Mouse (Mus musculus) hindbrain, embryonic 12.5 days (tissue): Measurements from ENCODE around the gene Gsdma. TPM values are rescaled to one million over a fixed set of nuclear protein-coding genes. Genes with fewer than 3 reads are reported as not detected.

Experiments
- ATAC-seq: fragments of 200-750 bp; cut with Nextera tagmentation; 2 replicates; pipeline ENCODE4 v1.8.0; 2017; ENCODE audit warnings: moderate TSS enrichment; ENCODE audit not compliant: low FRiP score
- H3K27ac ChIP-seq: fragments of 300-500 bp; sonication (generic); 2 replicates; pipeline ENCODE4 v1.5.1; 2016; ENCODE audit warnings: mild to moderate bottlenecking
- H3K27me3 ChIP-seq: fragments of 300-500 bp; sonication (generic); 2 replicates; pipeline ENCODE4 v1.6.1; 2016; ENCODE audit warnings: mild to moderate bottlenecking
- H3K36me3 ChIP-seq: fragments of 300-500 bp; sonication (generic); 2 replicates; pipeline ENCODE4 v1.6.1; 2016; ENCODE audit warnings: mild to moderate bottlenecking
- H3K4me1 ChIP-seq: fragments of 300-500 bp; sonication (generic); 2 replicates; pipeline ENCODE4 v1.6.1; 2016
- H3K4me2 ChIP-seq: fragments of 300-500 bp; sonication (generic); replicated peaks from 2 replicates; pipeline ENCODE4 v1.6.1; 2016; ENCODE audit warnings: mild to moderate bottlenecking
- H3K4me3 ChIP-seq: fragments of 300-500 bp; sonication (generic); 2 replicates; pipeline ENCODE4 v1.5.1; 2016; ENCODE audit warnings: mild to moderate bottlenecking
- H3K9ac ChIP-seq: fragments of 300-500 bp; sonication (generic); 2 replicates; pipeline ENCODE4 v1.6.1; 2016; ENCODE audit warnings: mild to moderate bottlenecking, moderate library complexity
- H3K9me3 ChIP-seq: fragments of 300-500 bp; sonication (generic); replicated peaks from 2 replicates; pipeline ENCODE4 v1.6.1; 2016; ENCODE audit warnings: mild to moderate bottlenecking
- WGBS: fragments of 180-500 bp; shearing (Covaris S2); methylation state at CpG from one replicate; pipeline ENCODE4 v1.1.7; 2016; 5-methylcytosine and 5-hydroxymethylcytosine counted together
- polyA plus RNA-seq: library from polyadenylated mRNA; unstranded; fragments of >200 nt; fragmentation: Nextera tagmentation; extraction: Ambion mirVana; gene quantifications from 2 replicates; pipeline ENCODE4 v1.2.1, GENCODE M21; 2016

The Gsdma gene
- polyA plus RNA-seq, 1 experiment from 2014 or later, result not detected

- no peaks in the 10 kb centered on the region for H3K27me3 ChIP-seq
- H3K4me3 ChIP-seq, result peak within 1 kb of the TSS; percentile 99
- peak within 1 kb of the TSS; percentile 99 for H3K9ac ChIP-seq
- peak within 1 kb of the TSS; percentile 73 for H3K27ac ChIP-seq
- WGBS, result 5% methylated on average over 45 of the region's 45 CpGs
- H3K4me2 ChIP-seq, result peak within 1 kb of the TSS; percentile 88
- peak; percentile 97 for ATAC-seq
- H3K4me1 ChIP-seq, result peaks cover 10% of the 10 kb centered on the region
- H3K9me3 ChIP-seq, result no peaks in the 10 kb centered on the region
- peaks cover 18% of the 10 kb centered on the region for H3K36me3 ChIP-seq
Observed at GRCm38 (mm10) chr11:98681786-98682745, 17.9 kb downstream of the Gsdma start, which contains the start of gene Psmd3. TSS of gene Psmd3 (plus strand) at chr11:98682554.

GRCm38 (mm10) chr11:98682811-98683210, 18.7 kb downstream of the Gsdma start:
- Histone ChIP-seq H3K27ac (peak overlapping the region; percentile 73), H3K27me3 (no peaks in the 10 kb centered on the region), H3K4me3 (peak overlapping the region; percentile 99), H3K9me3 (no peaks in the 10 kb centered on the region), H3K4me1 (peaks cover 10% of the 10 kb centered on the region), H3K9ac (peak overlapping the region; percentile 99), H3K36me3 (peaks cover 26% of the 10 kb centered on the region), H3K4me2 (peak overlapping the region; percentile 88)
- under 1% methylated on average over 23 of the region's 23 CpGs for WGBS
- ATAC-seq, result peak; percentile 30

GRCm38 (mm10) chr11:98685642-98686041, 21.5 kb downstream of the Gsdma start:
- no peak overlapping the region for H3K27ac ChIP-seq
- H3K4me3 ChIP-seq, result no peak overlapping the region
- peaks cover 45% of the 10 kb centered on the region for H3K36me3 ChIP-seq
- H3K9ac ChIP-seq, result no peak overlapping the region
- no peak overlapping the region for H3K4me2 ChIP-seq
- H3K9me3 ChIP-seq, result no peaks in the 10 kb centered on the region
- ATAC-seq, result no peak
- 91% methylated on average over 9 of the region's 9 CpGs for WGBS
- H3K27me3 ChIP-seq, result no peaks in the 10 kb centered on the region
- H3K4me1 ChIP-seq, result peaks cover 10% of the 10 kb centered on the region

- Histone ChIP-seq H3K4me3 (no peak overlapping the region), H3K9ac (no peak overlapping the region), H3K36me3 (peaks cover 59% of the 10 kb centered on the region), H3K9me3 (no peaks in the 10 kb centered on the region), H3K27ac (no peak overlapping the region), H3K4me1 (peaks cover 10% of the 10 kb centered on the region), H3K27me3 (no peaks in the 10 kb centered on the region), H3K4me2 (no peak overlapping the region)
- WGBS, result 92% methylated on average over 4 of the region's 4 CpGs
- no peak for ATAC-seq
Observed at GRCm38 (mm10) chr11:98686976-98687375, 22.8 kb downstream of the Gsdma start.

GRCm38 (mm10) chr11:98688009-98688408, 23.9 kb downstream of the Gsdma start:
- H3K9me3 ChIP-seq, result no peaks in the 10 kb centered on the region
- H3K4me2 ChIP-seq, result no peak overlapping the region
- H3K4me3 ChIP-seq, result no peak overlapping the region
- H3K36me3 ChIP-seq, result peaks cover 69% of the 10 kb centered on the region
- H3K27me3 ChIP-seq, result no peaks in the 10 kb centered on the region
- 86% methylated on average over 8 of the region's 8 CpGs for WGBS
- no peak overlapping the region for H3K9ac ChIP-seq
- peaks cover 9% of the 10 kb centered on the region for H3K4me1 ChIP-seq
- H3K27ac ChIP-seq, result no peak overlapping the region
- ATAC-seq, result no peak

- no peak for ATAC-seq
- Histone ChIP-seq H3K36me3 (peaks cover 78% of the 10 kb centered on the region), H3K27ac (no peak overlapping the region), H3K9me3 (no peaks in the 10 kb centered on the region), H3K27me3 (no peaks in the 10 kb centered on the region), H3K4me3 (no peak overlapping the region), H3K4me2 (no peak overlapping the region), H3K9ac (no peak overlapping the region), H3K4me1 (no peaks in the 10 kb centered on the region)
- 82% methylated on average over 13 of the region's 13 CpGs for WGBS
Observed at GRCm38 (mm10) chr11:98693201-98693600, 29.1 kb downstream of the Gsdma start.

- ATAC-seq, result no peak
- peaks cover 76% of the 10 kb centered on the region for H3K36me3 ChIP-seq
- H3K27ac ChIP-seq, result 0 out of 2 replicates have a peak overlapping the region, but pooled peaks have one; percentile 2
- no peak overlapping the region for H3K4me2 ChIP-seq
- no peak overlapping the region for H3K9ac ChIP-seq
- 96% methylated on average over 9 of the region's 9 CpGs for WGBS
- no peak overlapping the region for H3K4me3 ChIP-seq
- H3K4me1 ChIP-seq, result no peaks in the 10 kb centered on the region
- no peaks in the 10 kb centered on the region for H3K27me3 ChIP-seq
- no peaks in the 10 kb centered on the region for H3K9me3 ChIP-seq
Observed at GRCm38 (mm10) chr11:98693746-98694145, 29.6 kb downstream of the Gsdma start.

GRCm38 (mm10) chr11:98694301-98694700, 30.1 kb downstream of the Gsdma start:
- ATAC-seq, result no peak
- H3K4me1 ChIP-seq, result no peaks in the 10 kb centered on the region
- peaks cover 76% of the 10 kb centered on the region for H3K36me3 ChIP-seq
- no peaks in the 10 kb centered on the region for H3K27me3 ChIP-seq
- H3K4me2 ChIP-seq, result no peak overlapping the region
- H3K4me3 ChIP-seq, result no peak overlapping the region
- no peak overlapping the region for H3K9ac ChIP-seq
- WGBS, result 89% methylated on average over 9 of the region's 9 CpGs
- H3K9me3 ChIP-seq, result no peaks in the 10 kb centered on the region
- H3K27ac ChIP-seq, result 0 out of 2 replicates have a peak overlapping the region, but pooled peaks have one; percentile 2

GRCm38 (mm10) chr11:98695408-98695807, 31.3 kb downstream of the Gsdma start:
- no peak overlapping the region for H3K4me3 ChIP-seq
- no peaks in the 10 kb centered on the region; the same call in 1 of the 2 replicates for H3K4me1 ChIP-seq
- peaks cover 65% of the 10 kb centered on the region for H3K36me3 ChIP-seq
- H3K9ac ChIP-seq, result no peak overlapping the region
- no peaks in the 10 kb centered on the region for H3K9me3 ChIP-seq
- no peak overlapping the region for H3K4me2 ChIP-seq
- WGBS, result 76% methylated on average over 14 of the region's 14 CpGs
- H3K27me3 ChIP-seq, result no peaks in the 10 kb centered on the region
- no peak for ATAC-seq
- no peak overlapping the region for H3K27ac ChIP-seq

- Histone ChIP-seq H3K27ac (no peak overlapping the region; the same call in 1 of the 2 replicates), H3K9me3 (no peaks in the 10 kb centered on the region), H3K36me3 (peaks cover 53% of the 10 kb centered on the region), H3K9ac (no peak overlapping the region), H3K27me3 (no peaks in the 10 kb centered on the region), H3K4me3 (no peak overlapping the region), H3K4me2 (no peak overlapping the region), H3K4me1 (no peaks in the 10 kb centered on the region; the same call in 1 of the 2 replicates)
- WGBS, result 86% methylated on average over 14 of the region's 14 CpGs
- no peak for ATAC-seq
Observed at GRCm38 (mm10) chr11:98696454-98697216, 32.5 kb downstream of the Gsdma start.

GRCm38 (mm10) chr11:98697225-98697624, 33.1 kb downstream of the Gsdma start:
- 92% methylated on average over 12 of the region's 12 CpGs for WGBS
- H3K36me3 ChIP-seq, result peaks cover 47% of the 10 kb centered on the region
- no peak overlapping the region for H3K4me3 ChIP-seq
- no peaks in the 10 kb centered on the region for H3K27me3 ChIP-seq
- H3K4me2 ChIP-seq, result no peak overlapping the region
- no peaks in the 10 kb centered on the region; the same call in 1 of the 2 replicates for H3K4me1 ChIP-seq
- no peak overlapping the region for H3K9ac ChIP-seq
- no peak overlapping the region; the same call in 1 of the 2 replicates for H3K27ac ChIP-seq
- ATAC-seq, result no peak
- H3K9me3 ChIP-seq, result no peaks in the 10 kb centered on the region
